Mouse (Mus musculus): Measurements from ENCODE around the gene Tnfsf10. TPM values are rescaled to one million over a fixed set of nuclear protein-coding genes. Genes with fewer than 3 reads are reported as not detected.

The Tnfsf10 gene
- total and polyA plus RNA-seq, 2 experiments from 2014 or later, result 0.64 to 6.4 TPM

- H3K4me2 ChIP-seq (ENCODE audit: low read depth, low read length), result no peak overlapping the region
Measured at GRCm38 (mm10) chr3:27322591-27322990, 5.8 kb downstream of the Tnfsf10 start.

GRCm38 (mm10) chr3:27323551-27323950 is 6.7 kb downstream of the Tnfsf10 start:
- H3K4me3 ChIP-seq (ENCODE audit: low read depth, low read length), result no peak overlapping the region
- H3K9me3 ChIP-seq (replicated peaks; ENCODE audit: control insufficient read depth, low read length), result no peaks in the 10 kb centered on the region
- no peak overlapping the region for H3K9ac ChIP-seq (replicated peaks; ENCODE audit: low read depth, low read length)
- H3K36me3 ChIP-seq (replicated peaks; ENCODE audit: control insufficient read depth, insufficient read depth, low read length), result no peaks in the 10 kb centered on the region
- DNase-seq (ENCODE audit: low spot score) (no peak), ATAC-seq (ENCODE audit: insufficient read depth, low read depth) (no peak)
- WGBS, result 55% methylated on average over 5 of the region's 5 CpGs
- no peaks in the 10 kb centered on the region for H3K27me3 ChIP-seq (ENCODE audit: control insufficient read depth, insufficient read depth, low read length)
- no peaks in the 10 kb centered on the region for H3K4me1 ChIP-seq (ENCODE audit: control insufficient read depth, insufficient read depth)
- no peak overlapping the region for H3K27ac ChIP-seq (ENCODE audit: low read depth)
- TF ChIP-seq EP300 (IDR thresholded peaks at IDR 0.05; ENCODE audit: low read depth) (no peak), CTCF (IDR thresholded peaks at IDR 0.05; ENCODE audit: low read depth) (no peak)
- no peak overlapping the region for H3K4me2 ChIP-seq (ENCODE audit: low read depth, low read length)

More at GRCm38 (mm10) chr3:27322591-27322990, 5.8 kb downstream of the Tnfsf10 start:
- no peak overlapping the region for H3K27ac ChIP-seq (ENCODE audit: low read depth)
- no peak overlapping the region for H3K4me3 ChIP-seq (ENCODE audit: low read depth, low read length)
- no peaks in the 10 kb centered on the region for H3K4me1 ChIP-seq (ENCODE audit: control insufficient read depth, insufficient read depth)
- no peaks in the 10 kb centered on the region for H3K36me3 ChIP-seq (replicated peaks; ENCODE audit: control insufficient read depth, insufficient read depth, low read length)
- ATAC-seq (ENCODE audit: insufficient read depth, low read depth) (no peak), DNase-seq (ENCODE audit: low spot score) (no peak)
- no peaks in the 10 kb centered on the region for H3K9me3 ChIP-seq (replicated peaks; ENCODE audit: control insufficient read depth, low read length)
- H3K9ac ChIP-seq (replicated peaks; ENCODE audit: low read depth, low read length), result no peak overlapping the region
- no peaks in the 10 kb centered on the region for H3K27me3 ChIP-seq (ENCODE audit: control insufficient read depth, insufficient read depth, low read length)
- WGBS, result 68% methylated on average over 9 of the region's 9 CpGs
- TF ChIP-seq CTCF (IDR thresholded peaks at IDR 0.05; ENCODE audit: low read depth) (no peak), EP300 (IDR thresholded peaks at IDR 0.05; ENCODE audit: low read depth) (no peak)

- Histone ChIP-seq H3K4me2 (ENCODE audit: low read depth, low read length) (no peak overlapping the region), H3K27ac (ENCODE audit: low read depth) (no peak overlapping the region), H3K36me3 (replicated peaks; ENCODE audit: control insufficient read depth, insufficient read depth, low read length) (no peaks in the 10 kb centered on the region), H3K4me1 (ENCODE audit: control insufficient read depth, insufficient read depth) (no peaks in the 10 kb centered on the region), H3K4me3 (ENCODE audit: low read depth, low read length) (no peak overlapping the region), H3K9ac (replicated peaks; ENCODE audit: low read depth, low read length) (no peak overlapping the region), H3K27me3 (ENCODE audit: control insufficient read depth, insufficient read depth, low read length) (no peaks in the 10 kb centered on the region), H3K9me3 (replicated peaks; ENCODE audit: control insufficient read depth, low read length) (no peaks in the 10 kb centered on the region)
- no peak for DNase-seq (ENCODE audit: low spot score)
- TF ChIP-seq EP300 (IDR thresholded peaks at IDR 0.05; ENCODE audit: low read depth), result no peak
- TF ChIP-seq CTCF (IDR thresholded peaks at IDR 0.05; ENCODE audit: low read depth), result no peak
- no peak for ATAC-seq (ENCODE audit: insufficient read depth, low read depth)
- 48% methylated on average over 4 of the region's 4 CpGs for WGBS
Measured at GRCm38 (mm10) chr3:27326633-27327191, 9.9 kb downstream of the Tnfsf10 start.

- no peak overlapping the region for H3K9ac ChIP-seq (replicated peaks; ENCODE audit: low read depth, low read length)
- no peak for ATAC-seq (ENCODE audit: insufficient read depth, low read depth)
- H3K27ac ChIP-seq (ENCODE audit: low read depth), result no peak overlapping the region
- no peaks in the 10 kb centered on the region for H3K36me3 ChIP-seq (replicated peaks; ENCODE audit: control insufficient read depth, insufficient read depth, low read length)
- TF ChIP-seq EP300 (IDR thresholded peaks at IDR 0.05; ENCODE audit: low read depth) (no peak), CTCF (IDR thresholded peaks at IDR 0.05; ENCODE audit: low read depth) (no peak)
- H3K9me3 ChIP-seq (replicated peaks; ENCODE audit: control insufficient read depth, low read length), result no peaks in the 10 kb centered on the region
- H3K4me1 ChIP-seq (ENCODE audit: control insufficient read depth, insufficient read depth), result no peaks in the 10 kb centered on the region
- 81% methylated on average over 5 of the region's 5 CpGs for WGBS
- no peak overlapping the region for H3K4me2 ChIP-seq (ENCODE audit: low read depth, low read length)
- DNase-seq (ENCODE audit: low spot score), result no peak
- no peaks in the 10 kb centered on the region for H3K27me3 ChIP-seq (ENCODE audit: control insufficient read depth, insufficient read depth, low read length)
- no peak overlapping the region for H3K4me3 ChIP-seq (ENCODE audit: low read depth, low read length)
Measured at GRCm38 (mm10) chr3:27330706-27331105, 13.9 kb downstream of the Tnfsf10 start.

GRCm38 (mm10) chr3:27338437-27338836 is 21.6 kb downstream of the Tnfsf10 start:
- Histone ChIP-seq H3K27ac (ENCODE audit: low read depth) (no peak overlapping the region), H3K4me2 (ENCODE audit: low read depth, low read length) (no peak overlapping the region), H3K4me3 (ENCODE audit: low read depth, low read length) (no peak overlapping the region), H3K27me3 (ENCODE audit: control insufficient read depth, insufficient read depth, low read length) (no peaks in the 10 kb centered on the region), H3K9me3 (replicated peaks; ENCODE audit: control insufficient read depth, low read length) (no peaks in the 10 kb centered on the region), H3K4me1 (ENCODE audit: control insufficient read depth, insufficient read depth) (no peaks in the 10 kb centered on the region), H3K36me3 (replicated peaks; ENCODE audit: control insufficient read depth, insufficient read depth, low read length) (no peaks in the 10 kb centered on the region), H3K9ac (replicated peaks; ENCODE audit: low read depth, low read length) (no peak overlapping the region)
- WGBS, result 26% methylated on average over 6 of the region's 6 CpGs
- ATAC-seq (ENCODE audit: insufficient read depth, low read depth) (no peak), DNase-seq (ENCODE audit: low spot score) (peak; percentile 39)
- no peak for TF ChIP-seq EP300 (IDR thresholded peaks at IDR 0.05; ENCODE audit: low read depth)
- TF ChIP-seq CTCF (IDR thresholded peaks at IDR 0.05; ENCODE audit: low read depth), result peak; percentile 55

- H3K27ac ChIP-seq (ENCODE audit: low read depth), result no peak overlapping the region
- no peaks in the 10 kb centered on the region for H3K9me3 ChIP-seq (replicated peaks; ENCODE audit: control insufficient read depth, low read length)
- H3K9ac ChIP-seq (replicated peaks; ENCODE audit: low read depth, low read length), result no peak overlapping the region
- no peaks in the 10 kb centered on the region for H3K36me3 ChIP-seq (replicated peaks; ENCODE audit: control insufficient read depth, insufficient read depth, low read length)
- no peak overlapping the region for H3K4me3 ChIP-seq (ENCODE audit: low read depth, low read length)
- DNase-seq (ENCODE audit: low spot score), result no peak
- ATAC-seq (ENCODE audit: insufficient read depth, low read depth), result no peak
- no peak for TF ChIP-seq CTCF (IDR thresholded peaks at IDR 0.05; ENCODE audit: low read depth)
- no peak for TF ChIP-seq EP300 (IDR thresholded peaks at IDR 0.05; ENCODE audit: low read depth)
- H3K27me3 ChIP-seq (ENCODE audit: control insufficient read depth, insufficient read depth, low read length), result no peaks in the 10 kb centered on the region
- H3K4me2 ChIP-seq (ENCODE audit: low read depth, low read length), result no peak overlapping the region
- no peaks in the 10 kb centered on the region for H3K4me1 ChIP-seq (ENCODE audit: control insufficient read depth, insufficient read depth)
- WGBS, result 61% methylated on average over 3 of the region's 3 CpGs
Measured at GRCm38 (mm10) chr3:27338887-27339286, 22.1 kb downstream of the Tnfsf10 start.
